Mouse (Mus musculus) megakaryocyte-erythroid progenitor cell, adult 5-6 weeks (primary cell): Measurements from ENCODE around the gene Gmds. TPM values are rescaled to one million over a fixed set of nuclear protein-coding genes. Genes with fewer than 3 reads are reported as not detected.

Experiments
- ATAC-seq: replicated peaks from 2 replicates; pipeline ENCODE4 v1.8.0; 2016; ENCODE audit warnings: mild to moderate bottlenecking, inconsistent platforms; ENCODE audit not compliant: severe bottlenecking, poor library complexity, low FRiP score, low TSS enrichment
- total RNA-seq, 2 experiments: library from RNA; stranded (forward) in 1 of 2; stranded (reverse) in 1 of 2; fragments of 200-1000, 215-1000 nt in 1 of 2; fragments of >200 nt in 1 of 2; fragmentation: Nextera tagmentation in 1 of 2; gene quantifications; 2 replicates each; pipeline ENCODE4 v1.2.3; 2014 to 2017

Gmds gene
- total RNA-seq (2014; fragmentation: Nextera tagmentation) (11.4 and 12.1 TPM in 2 replicates), total RNA-seq (2017) (16.2 and 17.4 TPM in 2 replicates)

GRCm38 (mm10) chr13:32338513-32339365 is at the start of gene Gmds:
Gmds (minus strand) TSS chr13:32338740.
- ATAC-seq = peak; percentile 95

- ATAC-seq = no peak
Observed at GRCm38 (mm10) chr13:32385421-32386092, 47.0 kb upstream of the Gmds start.

GRCm38 (mm10) chr13:32382227-32383010 is 43.9 kb upstream of the Gmds start:
- no peak for ATAC-seq

GRCm38 (mm10) chr13:32378634-32379033 is 40.1 kb upstream of the Gmds start:
- no peak for ATAC-seq

GRCm38 (mm10) chr13:32372531-32372883 is 34.0 kb upstream of the Gmds start:
- ATAC-seq = no peak

GRCm38 (mm10) chr13:32371874-32372530 is 33.5 kb upstream of the Gmds start:
- ATAC-seq = no peak

GRCm38 (mm10) chr13:32370751-32371150 is 32.2 kb upstream of the Gmds start:
- no peak for ATAC-seq

GRCm38 (mm10) chr13:32370135-32370534 is 31.6 kb upstream of the Gmds start:
- ATAC-seq = no peak

GRCm38 (mm10) chr13:32337735-32338512 is 616 bp downstream of the Gmds start:
- peak; percentile 36 for ATAC-seq

- ATAC-seq = no peak
Observed at GRCm38 (mm10) chr13:32318309-32318708, 20.2 kb downstream of the Gmds start.

- ATAC-seq = no peak
Observed at GRCm38 (mm10) chr13:32317354-32317753, 21.2 kb downstream of the Gmds start.

- peak; percentile 94 for ATAC-seq
Observed at GRCm38 (mm10) chr13:32312663-32313062, 25.9 kb downstream of the Gmds start.

- ATAC-seq = no peak
Observed at GRCm38 (mm10) chr13:32311476-32311875, 27.1 kb downstream of the Gmds start.

GRCm38 (mm10) chr13:32298456-32298855 is 40.1 kb downstream of the Gmds start:
- no peak for ATAC-seq

- ATAC-seq = peak; percentile 87
Observed at GRCm38 (mm10) chr13:32297398-32297797, 41.1 kb downstream of the Gmds start.

- no peak for ATAC-seq
Observed at GRCm38 (mm10) chr13:32294416-32295195, 43.9 kb downstream of the Gmds start.

GRCm38 (mm10) chr13:32272937-32273496 is 65.5 kb downstream of the Gmds start:
- ATAC-seq = no peak

GRCm38 (mm10) chr13:32269757-32270156 is 68.8 kb downstream of the Gmds start:
- ATAC-seq = no peak
